In the genomic region with DNA sequence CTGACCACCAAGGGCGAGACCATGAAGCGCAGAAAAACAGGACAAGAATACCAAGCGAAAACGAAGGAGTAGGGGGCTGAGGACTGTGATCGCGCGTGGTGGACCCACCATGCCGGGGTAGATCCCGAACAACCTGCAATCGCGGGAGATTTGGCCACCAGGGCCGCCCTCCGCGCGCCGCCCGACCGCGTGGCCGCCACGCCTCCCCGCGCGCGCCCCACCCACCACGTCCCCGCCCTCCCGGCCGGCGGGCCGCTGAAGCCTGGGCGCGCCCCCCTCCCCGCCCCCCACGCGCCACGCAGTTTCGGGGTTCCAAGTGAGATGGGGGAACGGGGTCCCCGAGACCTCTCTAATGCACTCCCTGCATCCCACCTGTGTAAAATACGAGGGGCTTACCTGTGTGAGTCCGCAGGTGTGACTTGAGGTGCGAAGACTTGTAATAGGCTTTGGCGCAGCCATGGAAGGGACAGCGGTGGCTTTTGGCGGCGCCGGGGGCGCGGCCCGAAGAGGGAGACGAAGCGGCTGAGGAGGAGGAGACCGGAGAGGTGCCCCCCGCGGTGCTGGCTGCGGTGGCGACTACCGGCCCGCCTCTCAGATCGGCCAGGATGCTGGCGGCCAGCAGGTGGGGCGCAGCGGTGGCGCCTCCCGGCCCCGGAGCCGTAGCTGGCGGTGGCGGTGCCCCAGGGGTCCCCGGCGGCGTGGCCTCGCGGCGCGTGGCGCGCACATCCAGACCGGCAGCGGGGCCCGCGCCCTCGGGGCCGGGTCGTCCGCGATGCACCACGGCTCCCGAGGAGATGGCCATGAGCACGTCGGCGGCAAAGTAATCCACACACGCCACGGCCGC, we compare ENCODE assay signal across 8 mouse cellular contexts. TPM values are rescaled to one million over a fixed set of nuclear protein-coding genes. Genes with fewer than 3 reads are reported as not detected.
A peak's percentile ranks its signal among the peaks of the same experiment; 100 is the strongest.
DNase-seq lines count a peak whose midpoint lies in the region; ATAC-seq and TF ChIP-seq lines count a peak whose summit lies in the region.

No protein-coding gene starts in this region.

- under 1% methylated on average over 85 of the region's 96 CpGs for WGBS in hindbrain, embryonic 12.5 days

- no peaks in the 10 kb centered on the region for H3K36me3 ChIP-seq in hindbrain, embryonic 12.5 days

- H3K9ac ChIP-seq in hindbrain, embryonic 12.5 days = peak overlapping the region; percentile 83

- H3K9me3 ChIP-seq in hindbrain, embryonic 12.5 days (replicated peaks) = no peaks in the 10 kb centered on the region

- peak; percentile 23; the same call in 1 of the 2 replicates for TF ChIP-seq CTCF in gastrocnemius, adult 2 months (IDR thresholded peaks at IDR 0.05)
- no peak for TF ChIP-seq CTCF in embryonic fibroblast, embryonic 13.5 days (IDR thresholded peaks at IDR 0.05; ENCODE audit: borderline replicate concordance, insufficient read depth, low read length)

- no peaks in the 10 kb centered on the region for H3K4me1 ChIP-seq in embryonic fibroblast, embryonic 13.5 days (ENCODE audit: control insufficient read depth, insufficient read depth, low read length)
- H3K4me1 ChIP-seq in hindbrain, embryonic 12.5 days = peaks cover 52% of the 10 kb centered on the region

- no peak for ATAC-seq in hindbrain, embryonic 12.5 days (ENCODE audit: low FRiP score)

- peak overlapping the region; percentile 80 for H3K4me3 ChIP-seq in gastrocnemius, adult 2 months
- peak overlapping the region; percentile 99 for H3K4me3 ChIP-seq in embryonic fibroblast, embryonic 13.5 days (ENCODE audit: insufficient read depth, low read length)
- H3K4me3 ChIP-seq in hindbrain, embryonic 12.5 days = peak overlapping the region; percentile 77

- H3K4me2 ChIP-seq in hindbrain, embryonic 12.5 days (replicated peaks) = peak overlapping the region; percentile 96

- H3K27me3 ChIP-seq in hindbrain, embryonic 12.5 days = no peaks in the 10 kb centered on the region

- peak overlapping the region; percentile 92 for H3K27ac ChIP-seq in gastrocnemius, adult 2 months
- peak overlapping the region; percentile 81 for H3K27ac ChIP-seq in embryonic fibroblast, embryonic 13.5 days (ENCODE audit: insufficient read depth, low read length)
- H3K27ac ChIP-seq in hindbrain, embryonic 12.5 days = peak overlapping the region; percentile 81

- peak; percentile 73 for DNase-seq in gastrocnemius, adult 2 months
- DNase-seq in gastrocnemius, adult 18-20 months (ENCODE audit: low spot score) = no peak
- peak; percentile 39 for DNase-seq in adipocyte (ENCODE audit: low spot score)
- peak; percentile 85 for DNase-seq in liver
- peak; percentile 78 for DNase-seq in naive thymus-derived CD4-positive, alpha-beta T cell, adult 2 months (ENCODE audit: low read depth)
- peak; percentile 61 for DNase-seq in thymus, postnatal 0 days (ENCODE audit: low spot score)

- 0 out of 2 replicates have a peak, but pooled peaks have one; percentile 44 for TF ChIP-seq POLR2A in embryonic fibroblast, embryonic 13.5 days (IDR thresholded peaks at IDR 0.05; ENCODE audit: low read depth, low read length)

- intact Hi-C loops in gastrocnemius, adult 2 months (cut with DNase I) = loop anchor here (5.0 kb wide), 1 partner anchor 41 kb away; no protein-coding TSS in a partner anchor

RNA-seq across cellular contexts. Expression of a gene that starts 0.5 kb away (rescaled TPM):
- total RNA-seq in gastrocnemius, adult 2 months (2021) = 1 to 10 TPM in 1 of 2 experiments, under 1 TPM in 1; 0.92 to 1.9 TPM
- 1 to 10 TPM; 1.5 to 1.9 TPM for total RNA-seq in gastrocnemius, adult 18-20 months (2021)
- polyA plus RNA-seq in embryonic fibroblast, embryonic 13.5 days (2011; ENCODE audit: insufficient read length, low read depth, missing spikeins) = 15.5 and 15.9 TPM in 2 replicates
- 7.1 and 8.1 TPM in 2 replicates for polyA plus RNA-seq in hindbrain, embryonic 12.5 days (2016; fragmentation: Nextera tagmentation; extraction: Ambion mirVana)
- polyA plus RNA-seq in thymus, postnatal 0 days (2015; fragmentation: Nextera tagmentation; extraction: Ambion mirVana) = 7.7 and 9.5 TPM in 2 replicates

RNA-seq across cellular contexts. Expression of a gene that starts 13.6 kb away (rescaled TPM):
- total RNA-seq in gastrocnemius, adult 2 months (2021) = 10 to 100 TPM; 60.6 to 61.7 TPM
- total RNA-seq in gastrocnemius, adult 18-20 months (2021) = 10 to 100 TPM; 62.4 to 64.3 TPM
- polyA plus RNA-seq in embryonic fibroblast, embryonic 13.5 days (2011; ENCODE audit: insufficient read length, low read depth, missing spikeins) = 42.1 and 58.7 TPM in 2 replicates
- 112 and 118 TPM in 2 replicates for polyA plus RNA-seq in hindbrain, embryonic 12.5 days (2016; fragmentation: Nextera tagmentation; extraction: Ambion mirVana)
- polyA plus RNA-seq in thymus, postnatal 0 days (2015; fragmentation: Nextera tagmentation; extraction: Ambion mirVana) = 103 and 118 TPM in 2 replicates

RNA-seq across cellular contexts. Expression of a gene that starts 15.2 kb away (rescaled TPM):
- total RNA-seq in gastrocnemius, adult 2 months (2021) = 10 to 100 TPM in 1 of 2 experiments, 1 to 10 TPM in 1; 9.8 to 10.4 TPM
- total RNA-seq in gastrocnemius, adult 18-20 months (2021) = 10 to 100 TPM in 1 of 2 experiments, 1 to 10 TPM in 1; 9.6 to 11.1 TPM
- 19.4 and 21.9 TPM in 2 replicates for polyA plus RNA-seq in embryonic fibroblast, embryonic 13.5 days (2011; ENCODE audit: insufficient read length, low read depth, missing spikeins)
- 33.1 and 33.8 TPM in 2 replicates for polyA plus RNA-seq in hindbrain, embryonic 12.5 days (2016; fragmentation: Nextera tagmentation; extraction: Ambion mirVana)
- polyA plus RNA-seq in thymus, postnatal 0 days (2015; fragmentation: Nextera tagmentation; extraction: Ambion mirVana) = 24.1 and 25.5 TPM in 2 replicates

RNA-seq across cellular contexts. Expression of a gene that starts 26.1 kb away (rescaled TPM):
- 10 to 100 TPM; 17.0 to 17.5 TPM for total RNA-seq in gastrocnemius, adult 2 months (2021)
- 10 to 100 TPM; 19.0 to 20.1 TPM for total RNA-seq in gastrocnemius, adult 18-20 months (2021)
- polyA plus RNA-seq in embryonic fibroblast, embryonic 13.5 days (2011; ENCODE audit: insufficient read length, low read depth, missing spikeins) = 57.3 and 62.2 TPM in 2 replicates
- polyA plus RNA-seq in hindbrain, embryonic 12.5 days (2016; fragmentation: Nextera tagmentation; extraction: Ambion mirVana) = 60.3 and 69.4 TPM in 2 replicates
- 50.4 and 52.9 TPM in 2 replicates for polyA plus RNA-seq in thymus, postnatal 0 days (2015; fragmentation: Nextera tagmentation; extraction: Ambion mirVana)

RNA-seq across cellular contexts. Expression of a gene that starts 26.1 kb away (rescaled TPM):
- total RNA-seq in gastrocnemius, adult 2 months (2021) = under 1 TPM; 0.48 to 0.89 TPM
- under 1 TPM in 1 of 2 experiments, not detected in 1; 0.69 TPM for total RNA-seq in gastrocnemius, adult 18-20 months (2021)
- 1.4 and 2.9 TPM in 2 replicates for polyA plus RNA-seq in embryonic fibroblast, embryonic 13.5 days (2011; ENCODE audit: insufficient read length, low read depth, missing spikeins)
- 4.8 and 5.5 TPM in 2 replicates for polyA plus RNA-seq in hindbrain, embryonic 12.5 days (2016; fragmentation: Nextera tagmentation; extraction: Ambion mirVana)
- polyA plus RNA-seq in thymus, postnatal 0 days (2015; fragmentation: Nextera tagmentation; extraction: Ambion mirVana) = 6.9 and 10.2 TPM in 2 replicates
